ENCODE assay signal across 11 mouse cellular contexts in genomic region chr3:79233478-79234415, GRCm38 (mm10). TPM values are rescaled to one million over a fixed set of nuclear protein-coding genes. Genes with fewer than 3 reads are reported as not detected.
DNase-seq lines count a peak whose midpoint lies in the region; ATAC-seq lines count a peak whose summit lies in the region.
"Had no signal": no experiment of that assay in that cellular context is flagged by ENCODE, and none has a peak within 500 bp of the region (broad histone marks: within the 10 kb centered on the region; RNA-seq: fewer than 3 reads in every experiment).

No protein-coding gene starts in this region.

- peak overlapping the region; percentile 70 for H3K27ac ChIP-seq in heart, embryonic 16.5 days (ENCODE audit: low read length)
- H3K27ac ChIP-seq in kidney, embryonic 15.5 days, result no peak overlapping the region
- H3K27ac ChIP-seq in forebrain, embryonic 15.5 days (replicated peaks), result no peak overlapping the region
- H3K27ac ChIP-seq: midbrain, embryonic 13.5 days had no signal

- no peaks in the 10 kb centered on the region for H3K9me3 ChIP-seq in heart, embryonic 16.5 days (replicated peaks; ENCODE audit: control insufficient read depth, low read length)
- H3K9me3 ChIP-seq in kidney, embryonic 15.5 days (replicated peaks), result no peaks in the 10 kb centered on the region
- no peaks in the 10 kb centered on the region for H3K9me3 ChIP-seq in forebrain, embryonic 15.5 days
- H3K9me3 ChIP-seq: midbrain, embryonic 13.5 days had no signal

- H3K4me2 ChIP-seq in heart, embryonic 16.5 days (ENCODE audit: low read depth, low read length), result peak overlapping the region; percentile 24
- no peak overlapping the region for H3K4me2 ChIP-seq in kidney, embryonic 15.5 days
- no peak overlapping the region for H3K4me2 ChIP-seq in forebrain, embryonic 15.5 days (replicated peaks)
- H3K4me2 ChIP-seq: midbrain, embryonic 13.5 days had no signal

- DNase-seq in layer of hippocampus, adult 11-12 months (ENCODE audit: low spot score), result peak; percentile 45
- no peak for DNase-seq in layer of hippocampus, postnatal 25 days (ENCODE audit: extremely low spot score in 1 of 2, low spot score in 1 of 2)
- peak; percentile 58 for DNase-seq in NIH3T3 (ENCODE audit: low read depth)
- DNase-seq in frontal cortex, adult 2 months (ENCODE audit: extremely low spot score in 1 of 2, low spot score in 1 of 2), result no peak
- DNase-seq: kidney, adult 18-20 months; spleen, adult 18-20 months had no signal

- no peaks in the 10 kb centered on the region for H3K27me3 ChIP-seq in heart, embryonic 16.5 days (ENCODE audit: control insufficient read depth, insufficient read depth, low read length)
- no peaks in the 10 kb centered on the region for H3K27me3 ChIP-seq in kidney, embryonic 15.5 days
- no peaks in the 10 kb centered on the region for H3K27me3 ChIP-seq in forebrain, embryonic 15.5 days
- H3K27me3 ChIP-seq: midbrain, embryonic 13.5 days had no signal

- ATAC-seq in heart, embryonic 16.5 days (replicated peaks; ENCODE audit: extremely low read depth, insufficient read depth, low FRiP score), result no peak
- ATAC-seq in megakaryocyte-erythroid progenitor cell, adult 5-6 weeks (replicated peaks; ENCODE audit: low FRiP score, low TSS enrichment, poor library complexity, severe bottlenecking), result peak; percentile 53
- no peak for ATAC-seq in kidney, embryonic 15.5 days (replicated peaks; ENCODE audit: low FRiP score)
- no peak for ATAC-seq in forebrain, embryonic 15.5 days (replicated peaks)
- ATAC-seq: midbrain, embryonic 13.5 days had no signal

- no peak overlapping the region for H3K4me3 ChIP-seq in heart, embryonic 16.5 days (ENCODE audit: low read length)
- H3K4me3 ChIP-seq in kidney, embryonic 15.5 days (replicated peaks), result no peak overlapping the region
- no peak overlapping the region for H3K4me3 ChIP-seq in forebrain, embryonic 15.5 days
- H3K4me3 ChIP-seq: midbrain, embryonic 13.5 days had no signal

- no peaks in the 10 kb centered on the region for H3K36me3 ChIP-seq in heart, embryonic 16.5 days (ENCODE audit: control insufficient read depth, insufficient read depth)
- no peaks in the 10 kb centered on the region for H3K36me3 ChIP-seq in kidney, embryonic 15.5 days
- no peaks in the 10 kb centered on the region for H3K36me3 ChIP-seq in forebrain, embryonic 15.5 days
- H3K36me3 ChIP-seq: midbrain, embryonic 13.5 days had no signal

- peaks cover 36% of the 10 kb centered on the region for H3K4me1 ChIP-seq in heart, embryonic 16.5 days (ENCODE audit: control insufficient read depth, insufficient read depth, low read length)
- H3K4me1 ChIP-seq in kidney, embryonic 15.5 days, result peaks cover 8% of the 10 kb centered on the region; the same call in 1 of the 2 replicates
- peaks cover 14% of the 10 kb centered on the region for H3K4me1 ChIP-seq in forebrain, embryonic 15.5 days

- no peak overlapping the region for H3K9ac ChIP-seq in heart, embryonic 16.5 days (ENCODE audit: low read length)
- no peak overlapping the region for H3K9ac ChIP-seq in kidney, embryonic 15.5 days
- no peak overlapping the region for H3K9ac ChIP-seq in forebrain, embryonic 15.5 days (replicated peaks)
- H3K9ac ChIP-seq: midbrain, embryonic 13.5 days had no signal

- WGBS in heart, embryonic 16.5 days, result 52% methylated on average over 13 of the region's 13 CpGs
- WGBS in kidney, embryonic 15.5 days, result 81% methylated on average over 13 of the region's 13 CpGs
- 69% methylated on average over 13 of the region's 13 CpGs for WGBS in forebrain, embryonic 15.5 days

RNA-seq across cellular contexts. Expression of gene Rapgef2, which starts 52.6 kb away (rescaled TPM):
- total RNA-seq in layer of hippocampus, postnatal 25 days (2021), result 100 to 1,000 TPM; 149 to 153 TPM
- polyA plus RNA-seq in heart, embryonic 16.5 days (2015; fragmentation: Nextera tagmentation; extraction: Ambion mirVana), result 4.9 and 5.4 TPM in 2 replicates
- 5.4 and 8.1 TPM in 2 replicates for total RNA-seq in megakaryocyte-erythroid progenitor cell, adult 5-6 weeks (2014; fragmentation: Nextera tagmentation)
- total RNA-seq in megakaryocyte-erythroid progenitor cell, adult 5-6 weeks (2017), result 8.3 and 11.2 TPM in 2 replicates
- 5.4 TPM in 2 replicates for polyA plus RNA-seq in kidney, embryonic 15.5 days (2015; fragmentation: Nextera tagmentation; extraction: Ambion mirVana)
- polyA plus RNA-seq in forebrain, embryonic 15.5 days (2015; fragmentation: Nextera tagmentation; extraction: Ambion mirVana), result 11.4 and 11.8 TPM in 2 replicates
- polyA plus RNA-seq in frontal cortex, adult 2 months (2012; rRNA removed), result 52.8 and 60.3 TPM in 2 replicates

Comparison
In these comparisons a context has a peak if more than half of its experiments do, and no peak if none do; other contexts are left out.
1. DNase-seq: peak in layer of hippocampus, adult 11-12 months (single experiment) and NIH3T3 (single experiment); none in layer of hippocampus, postnatal 25 days (0 of 2) and frontal cortex, adult 2 months (0 of 2).